24 mouse cellular contexts compared by ENCODE assay signal in genomic region chr8:104199802-104200201, GRCm38 (mm10). TPM values are rescaled to one million over a fixed set of nuclear protein-coding genes. Genes with fewer than 3 reads are reported as not detected.
DNase-seq lines count a peak whose midpoint lies in the region; ATAC-seq lines count a peak whose summit lies in the region.
"Had no signal": no experiment of that assay in that cellular context is flagged by ENCODE, and none has a peak within 500 bp of the region (broad histone marks: within the 10 kb centered on the region; RNA-seq: fewer than 3 reads in every experiment).

No protein-coding gene starts in this region.

- DNase-seq in neural tube, embryonic 10.5 days (ENCODE audit: extremely low spot score, low spot score): no peak
- DNase-seq in splenic B cell, adult 2 months (ENCODE audit: low read depth, low spot score): peak; percentile 62
- no peak for DNase-seq in gastrocnemius, postnatal 4 days (ENCODE audit: low spot score in 2 of 2)
- no peak for DNase-seq in T-cell, adult 2 months (ENCODE audit: low spot score)
- no peak for DNase-seq in frontal cortex, postnatal 36 days (ENCODE audit: low spot score in 2 of 2)
- DNase-seq: adrenal gland, postnatal 10 days; cerebellum, adult 11-12 months; cerebellum, adult 9-10 months; cerebellum, postnatal 25 days; gastrocnemius, postnatal 14 days; heart, adult 18-20 months; heart, postnatal 14 days had no signal

- H3K9me3 ChIP-seq in neural tube, embryonic 14.5 days (ENCODE audit: control insufficient read depth, low read length): no peaks in the 10 kb centered on the region
- H3K9me3 ChIP-seq: embryonic facial prominence, embryonic 13.5 days; forebrain, embryonic 12.5 days; G1E; heart, embryonic 15.5 days; hindbrain, embryonic 15.5 days had no signal

- 72% methylated on average over 5 of the region's 5 CpGs for whole genome bisulfite sequencing in neural tube, embryonic 14.5 days

- H3K27me3 ChIP-seq in neural tube, embryonic 14.5 days (ENCODE audit: control insufficient read depth, insufficient read depth, low read length): no peaks in the 10 kb centered on the region
- H3K27me3 ChIP-seq in splenic B cell, adult 2 months (ENCODE audit: control insufficient read depth, insufficient read depth, low read length, poor library complexity, severe bottlenecking): no peaks in the 10 kb centered on the region
- H3K27me3 ChIP-seq: embryonic facial prominence, embryonic 13.5 days; forebrain, embryonic 12.5 days; heart, embryonic 15.5 days; hindbrain, embryonic 15.5 days had no signal

- no peaks in the 10 kb centered on the region for H3K4me1 ChIP-seq in neural tube, embryonic 14.5 days (ENCODE audit: control insufficient read depth, insufficient read depth, low read length)
- H3K4me1 ChIP-seq: embryonic facial prominence, embryonic 13.5 days; forebrain, embryonic 12.5 days; heart, embryonic 15.5 days; hindbrain, embryonic 10.5 days; hindbrain, embryonic 15.5 days had no signal

- no peak for ATAC-seq in neural tube, embryonic 14.5 days (ENCODE audit: low read depth)
- ATAC-seq in common myeloid progenitor, adult 5-6 weeks (replicated peaks; ENCODE audit: low read depth, poor library complexity, severe bottlenecking): peak; percentile 94
- peak; percentile 72 for ATAC-seq in megakaryocyte, adult 5-6 weeks (ENCODE audit: poor library complexity, severe bottlenecking)
- ATAC-seq: forebrain, embryonic 16.5 days; inflammation-experienced regulatory T-cells, adult 6 months had no signal

- no peak overlapping the region for H3K4me3 ChIP-seq in neural tube, embryonic 14.5 days (ENCODE audit: low read depth, low read length)
- H3K4me3 ChIP-seq: embryonic facial prominence, embryonic 13.5 days; forebrain, embryonic 12.5 days; heart, embryonic 15.5 days; hindbrain, embryonic 10.5 days; hindbrain, embryonic 15.5 days had no signal

- H3K4me2 ChIP-seq in neural tube, embryonic 14.5 days (ENCODE audit: low read depth, low read length): no peak overlapping the region
- H3K4me2 ChIP-seq: embryonic facial prominence, embryonic 13.5 days; forebrain, embryonic 12.5 days; heart, embryonic 11.5 days; heart, embryonic 15.5 days; hindbrain, embryonic 15.5 days had no signal

- H3K36me3 ChIP-seq in neural tube, embryonic 14.5 days (ENCODE audit: control insufficient read depth, insufficient read depth, low read length): no peaks in the 10 kb centered on the region
- H3K36me3 ChIP-seq in splenic B cell, adult 2 months (ENCODE audit: control insufficient read depth, insufficient read depth, low read length, poor library complexity, severe bottlenecking): no peaks in the 10 kb centered on the region
- H3K36me3 ChIP-seq: embryonic facial prominence, embryonic 13.5 days; forebrain, embryonic 12.5 days; G1E; heart, embryonic 15.5 days; hindbrain, embryonic 10.5 days; hindbrain, embryonic 15.5 days had no signal

- no peak overlapping the region for H3K9ac ChIP-seq in neural tube, embryonic 14.5 days (replicated peaks; ENCODE audit: low read depth, low read length)
- H3K9ac ChIP-seq: embryonic facial prominence, embryonic 13.5 days; forebrain, embryonic 12.5 days; heart, embryonic 15.5 days; hindbrain, embryonic 15.5 days had no signal

- peak overlapping the region; percentile 44; the same call in 1 of the 2 replicates for H3K27ac ChIP-seq in neural tube, embryonic 14.5 days (ENCODE audit: low read depth, low read length)
- H3K27ac ChIP-seq: embryonic facial prominence, embryonic 13.5 days; forebrain, embryonic 12.5 days; heart, embryonic 15.5 days; hindbrain, embryonic 10.5 days; hindbrain, embryonic 15.5 days had no signal

RNA-seq across cellular contexts. Expression of gene Bean1, which starts 29.6 kb away (rescaled TPM):
- polyA plus RNA-seq in neural tube, embryonic 14.5 days (2014; fragmentation: Nextera tagmentation; extraction: Ambion mirVana): 10.2 and 13.5 TPM in 2 replicates
- total RNA-seq in common myeloid progenitor, adult 5-6 weeks (2017): not detected in 2 replicates
- 0.16 TPM in 1 of 2 replicates, not detected in the other for total RNA-seq in megakaryocyte, adult 5-6 weeks (2015)
- total RNA-seq in megakaryocyte, adult 5-6 weeks (2017): 0.11 TPM in 1 of 2 replicates, not detected in the other
- total RNA-seq in gastrocnemius, postnatal 4 days (2021): 1 to 10 TPM; 1.7 to 2.5 TPM
- total RNA-seq: G1E had no signal
- polyA plus RNA-seq: G1E; inflammation-experienced regulatory T-cells, adult 6 months had no signal

RNA-seq across cellular contexts. Expression of gene Tk2, which starts 48.6 kb away (rescaled TPM):
- 49.2 and 53.1 TPM in 2 replicates for polyA plus RNA-seq in neural tube, embryonic 14.5 days (2014; fragmentation: Nextera tagmentation; extraction: Ambion mirVana)
- total RNA-seq in common myeloid progenitor, adult 5-6 weeks (2017): 5.8 and 13.9 TPM in 2 replicates
- total RNA-seq in megakaryocyte, adult 5-6 weeks (2015): 27.6 and 30.0 TPM in 2 replicates
- total RNA-seq in megakaryocyte, adult 5-6 weeks (2017): 17.4 and 28.5 TPM in 2 replicates
- 10 to 100 TPM in 1 of 2 experiments, 1 to 10 TPM in 1; 9.7 to 11.6 TPM for total RNA-seq in gastrocnemius, postnatal 4 days (2021)

RNA-seq across cellular contexts. Expression of gene Cklf, which starts 50.9 kb away (rescaled TPM):
- 30.1 and 31.1 TPM in 2 replicates for polyA plus RNA-seq in neural tube, embryonic 14.5 days (2014; fragmentation: Nextera tagmentation; extraction: Ambion mirVana)
- total RNA-seq in common myeloid progenitor, adult 5-6 weeks (2017): 12.2 and 14.5 TPM in 2 replicates
- total RNA-seq in megakaryocyte, adult 5-6 weeks (2015): 120 and 138 TPM in 2 replicates
- total RNA-seq in megakaryocyte, adult 5-6 weeks (2017): 35.9 and 46.7 TPM in 2 replicates
- 10 to 100 TPM; 16.0 to 19.4 TPM for total RNA-seq in gastrocnemius, postnatal 4 days (2021)
